Mouse (Mus musculus) C2C12 (cell line): ENCODE data around the gene Sec24d. TPM values are rescaled to one million over a fixed set of nuclear protein-coding genes. Genes with fewer than 3 reads are reported as not detected.

Experiments
- H3K27me3 ChIP-seq: one replicate; pipeline ENCODE4 v1.6.1; 2011; ENCODE audit not compliant: control insufficient read depth, insufficient read depth, insufficient read length
- H3K36me3 ChIP-seq: one replicate; pipeline ENCODE4 v1.6.1; 2011; ENCODE audit not compliant: control insufficient read depth, insufficient read depth
- H3K4me3 ChIP-seq: one replicate; pipeline ENCODE4 v1.5.1; 2011; ENCODE audit warnings: mild to moderate bottlenecking, control low read depth; ENCODE audit not compliant: poor library complexity, insufficient read depth, severe bottlenecking
- H3K79me2 ChIP-seq: one replicate; pipeline ENCODE4 v1.6.1; 2011; ENCODE audit not compliant: control insufficient read depth, insufficient read depth
- H3K79me3 ChIP-seq: one replicate; pipeline ENCODE4 v1.6.1; 2011; ENCODE audit warnings: low read depth, control low read depth
- H3ac ChIP-seq: one replicate; pipeline ENCODE3; 2011; ENCODE audit warnings: low read depth; ENCODE audit not compliant: control insufficient read depth, insufficient read length
- CEBPB ChIP-seq: IDR thresholded peaks from one replicate; pipeline ENCODE4 v1.6.1; 2011; ENCODE audit warnings: low read depth, mild to moderate bottlenecking, control low read depth, moderate library complexity
- CTCF ChIP-seq: IDR thresholded peaks from one replicate; pipeline ENCODE4 v1.5.1; 2011; ENCODE audit not compliant: control insufficient read depth, insufficient read depth, insufficient read length
- FOSL1 ChIP-seq: IDR thresholded peaks from one replicate; pipeline ENCODE4 v1.8.0; 2011; ENCODE audit warnings: mild to moderate bottlenecking, low read length; ENCODE audit not compliant: poor library complexity, insufficient read depth, severe bottlenecking
- MAX ChIP-seq: IDR thresholded peaks from one replicate; pipeline ENCODE4 v1.6.1; 2011; ENCODE audit warnings: mild to moderate bottlenecking, control low read depth
- MYOD1 ChIP-seq: IDR thresholded peaks from one replicate; pipeline ENCODE4 v1.6.1; 2011; ENCODE audit warnings: low read depth; ENCODE audit not compliant: control insufficient read depth, insufficient read length
- MYOG ChIP-seq: IDR thresholded peaks from one replicate; pipeline ENCODE4 v1.6.1; 2011; ENCODE audit not compliant: control insufficient read depth, insufficient read length; ENCODE audit errors: extremely low read depth
- USF1 ChIP-seq: IDR thresholded peaks from one replicate; pipeline ENCODE4 v1.6.1; 2011; ENCODE audit warnings: low read depth, mild to moderate bottlenecking, control low read depth, moderate library complexity
- polyA plus RNA-seq: library from polyadenylated mRNA; unstranded; fragments of >200 nt; fragmentation: generic; extraction: Trizol; gene quantifications from one replicate; pipeline ENCODE4 v1.2.1, GENCODE M21; 2012; ENCODE audit warnings: missing spikeins

Gene Sec24d
- polyA plus RNA-seq, 1 experiment: 69.0 TPM

DNA sequence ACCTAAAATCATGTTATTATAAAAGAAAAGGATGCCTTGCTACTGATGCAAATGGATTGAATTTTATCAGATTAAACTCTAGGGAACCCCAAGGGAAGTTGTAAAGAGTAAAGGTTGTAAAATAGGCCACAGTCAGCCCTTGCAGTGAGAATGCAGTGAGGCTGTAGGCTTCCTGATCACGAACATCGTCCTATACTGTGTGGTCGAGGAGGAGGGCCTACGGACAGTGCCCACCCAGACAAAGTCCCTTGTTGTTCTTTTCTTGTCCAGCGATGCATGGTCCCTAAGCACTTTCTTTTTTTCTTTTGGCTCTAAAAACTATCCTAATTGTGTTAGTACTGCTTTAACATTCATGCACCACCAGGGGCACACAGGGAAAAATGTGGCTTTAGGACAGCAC, 145.9 kb downstream of the Sec24d start:
- no peak overlapping the region for H3K4me3 ChIP-seq
- H3ac ChIP-seq: no peak overlapping the region
- TF ChIP-seq USF1 (no peak), CTCF (no peak), MYOD1 (no peak), MAX (no peak), MYOG (no peak), FOSL1 (no peak), CEBPB (no peak)
- no peaks in the 10 kb centered on the region for H3K79me2 ChIP-seq
- H3K36me3 ChIP-seq: no peaks in the 10 kb centered on the region
- no peaks in the 10 kb centered on the region for H3K79me3 ChIP-seq
- H3K27me3 ChIP-seq: peaks cover 5% of the 10 kb centered on the region

Other genes starting within 250 kb of the Sec24d start
- 0.06 TPM for gene Myoz2, start 232.4 kb upstream of the Sec24d start, polyA plus RNA-seq
- 7.2 TPM for gene Synpo2, start 31.3 kb upstream of the Sec24d start, polyA plus RNA-seq
- 5.6 TPM for gene Mettl14, start 118.7 kb downstream of the Sec24d start, polyA plus RNA-seq
- gene Prss12, start 179.5 kb downstream of the Sec24d start, polyA plus RNA-seq: 0.30 TPM